Mouse (Mus musculus) embryonic stem cell, embryonic (primary cell): ENCODE measurements at regions not wholly inside any gene's neighbourhood (a gene's known extent, or its start where the extent isn't known, plus 50 kb on each side); places are given as distances from the start of the nearest gene placed in this dataset.

ENCODE experiments used
- CTCF ChIA-PET, 4 experiments: fragments of 300-600 bp in 2 of 4; fragments of 350-600 bp in 2 of 4; sonication (Branson Sonifier 250); formaldehyde crosslinking; loops; one replicate each; lab custom pipeline; 2022; ENCODE audit warnings: inconsistent platforms in 2 of 4; lab: Charles Lee
- POLR2A ChIA-PET, 4 experiments: fragments of 300-600 bp in 2 of 4; fragments of 350-600 bp in 2 of 4; sonication (Branson Sonifier 250); formaldehyde crosslinking; loops; one replicate each; lab custom pipeline; 2022; ENCODE audit warnings: antibody characterized with exemption in 4 of 4, inconsistent platforms in 1 of 4; lab: Charles Lee

GRCm38 (mm10) chr7:117755830-117756229, 360.2 kb downstream of the Rps15a start:
- ChIA-PET POLR2A (no interaction called here), CTCF (no interaction called here)

GRCm38 (mm10) chr7:117753296-117753695, 362.7 kb downstream of the Rps15a start:
- CTCF ChIA-PET = interaction anchor here in 1 of 4 experiments (0.5 kb wide), 1 partner anchor 1145 kb away, joined by 4 read pairs; no protein-coding TSS in a partner anchor
- POLR2A ChIA-PET = interaction anchor here in 1 of 4 experiments (0.8 kb wide), 1 partner anchor 247 kb away, joined by 3 read pairs; no protein-coding TSS in a partner anchor

GRCm38 (mm10) chr7:117752302-117753185, 363.4 kb downstream of the Rps15a start:
- ChIA-PET POLR2A (no interaction called here), CTCF (interaction anchor here in 1 of 4 experiments (0.5 kb wide), 1 partner anchor 1144 kb away, joined by 4 read pairs; no protein-coding TSS in a partner anchor)

- POLR2A ChIA-PET = no interaction called here
- CTCF ChIA-PET = interaction anchor here in 1 of 4 experiments (0.6 kb wide), 1 partner anchor 555 kb away, joined by 3 read pairs; no protein-coding TSS in a partner anchor
Observed at GRCm38 (mm10) chr7:117747991-117748390, 367.2 kb downstream of the Xylt1 start.

GRCm38 (mm10) chr7:117746393-117746792, 365.6 kb downstream of the Xylt1 start:
- ChIA-PET POLR2A (no interaction called here), CTCF (no interaction called here)

GRCm38 (mm10) chr7:117739706-117740105, 358.9 kb downstream of the Xylt1 start:
- ChIA-PET POLR2A (no interaction called here), CTCF (no interaction called here)

GRCm38 (mm10) chr7:117735699-117736020, 354.9 kb downstream of the Xylt1 start:
- CTCF ChIA-PET = interaction anchor here in 1 of 4 experiments (0.6 kb wide), 1 partner anchor 86 kb away, joined by 3 read pairs; no protein-coding TSS in a partner anchor
- POLR2A ChIA-PET = no interaction called here

- ChIA-PET POLR2A (no interaction called here), CTCF (interaction anchor here in 1 of 4 experiments (0.6 kb wide), 1 partner anchor 85 kb away, joined by 3 read pairs; no protein-coding TSS in a partner anchor)
Observed at GRCm38 (mm10) chr7:117734994-117735698, 354.4 kb downstream of the Xylt1 start.

GRCm38 (mm10) chr7:117729067-117729466, 348.3 kb downstream of the Xylt1 start:
- POLR2A ChIA-PET = interaction anchor here in 1 of 4 experiments (0.7 kb wide), 1 partner anchor 393 kb away, joined by 6 read pairs; no protein-coding TSS in a partner anchor
- CTCF ChIA-PET = interaction anchor here in 2 of 4 experiments (0.6 to 0.9 kb wide), 3 partner anchors 47 to 56 kb away, joined by 4 to 6 read pairs (median 5); no protein-coding TSS in a partner anchor
